Mouse (Mus musculus): ENCODE data around the gene Olfr479. TPM values are rescaled to one million over a fixed set of nuclear protein-coding genes. Genes with fewer than 3 reads are reported as not detected.

The Olfr479 gene
- polyA plus RNA-seq (2012; ENCODE audit: low replicate concordance): not detected in 2 replicates

DNA sequence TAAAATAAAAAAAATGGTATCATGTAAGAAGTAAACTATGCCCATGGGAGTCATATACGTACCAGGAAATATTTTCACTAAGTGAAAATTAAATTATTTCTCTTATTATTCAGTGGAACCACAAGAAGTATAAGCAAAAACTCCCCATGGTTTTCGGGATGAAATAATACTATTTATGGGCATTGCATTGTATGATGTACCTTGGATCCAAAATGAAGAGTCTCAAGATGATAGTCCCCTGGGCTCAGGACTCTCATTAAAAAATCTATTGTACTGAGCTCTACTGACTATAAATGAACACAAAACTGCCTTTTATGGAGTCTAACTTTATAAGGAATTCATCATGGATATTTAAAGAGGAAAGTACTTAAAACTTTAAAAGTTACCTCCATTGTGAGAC is at the start of gene Olfr479:
Gene Olfr479 (plus strand): TSS at position 301 of the 400 bp plus-strand sequence.

DNA sequence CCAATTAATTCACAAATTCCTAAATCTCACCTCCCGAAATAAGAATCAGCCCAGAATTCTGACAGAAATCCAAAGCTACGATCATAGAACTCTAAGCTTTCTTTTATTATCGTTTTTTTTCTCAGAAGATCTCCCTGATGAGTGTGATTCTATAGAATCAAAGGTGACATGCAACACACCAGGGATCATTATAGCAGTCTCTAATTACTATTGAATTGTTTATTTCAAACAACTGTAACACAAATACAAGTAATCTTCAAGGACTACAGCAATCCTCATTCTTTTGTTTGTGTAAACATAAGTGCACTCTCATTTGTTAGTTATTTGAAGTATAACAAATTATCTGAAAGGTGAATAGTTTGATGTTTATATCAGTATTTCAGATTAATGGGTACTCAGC is 16.6 kb upstream of the Olfr479 start, which contains the start of gene Olfr478:
Gene Olfr478 (minus strand): TSS at position 101 of the 400 bp plus-strand sequence.

DNA sequence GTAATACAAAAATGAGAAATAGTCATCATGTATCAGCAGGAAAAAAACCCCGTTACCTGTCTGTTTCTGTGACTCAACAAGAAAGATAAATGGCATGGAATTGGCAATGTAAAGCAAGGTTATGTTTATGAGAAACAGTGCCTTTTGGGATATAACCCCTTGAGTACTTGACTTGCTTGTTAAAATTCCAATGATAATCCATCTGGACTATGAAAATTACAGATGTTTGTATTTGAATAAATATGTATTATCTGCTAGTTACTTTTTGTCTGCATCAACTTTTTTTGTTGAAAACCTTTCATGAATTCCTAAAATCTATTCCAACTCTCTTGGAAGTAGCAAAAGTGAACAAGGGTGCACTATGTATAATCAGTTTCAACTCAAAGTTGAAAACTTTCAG is 16.8 kb downstream of the Olfr479 start, which contains the start of gene Olfr480:
Gene Olfr480 (minus strand): TSS at position 101 of the 400 bp plus-strand sequence.

DNA sequence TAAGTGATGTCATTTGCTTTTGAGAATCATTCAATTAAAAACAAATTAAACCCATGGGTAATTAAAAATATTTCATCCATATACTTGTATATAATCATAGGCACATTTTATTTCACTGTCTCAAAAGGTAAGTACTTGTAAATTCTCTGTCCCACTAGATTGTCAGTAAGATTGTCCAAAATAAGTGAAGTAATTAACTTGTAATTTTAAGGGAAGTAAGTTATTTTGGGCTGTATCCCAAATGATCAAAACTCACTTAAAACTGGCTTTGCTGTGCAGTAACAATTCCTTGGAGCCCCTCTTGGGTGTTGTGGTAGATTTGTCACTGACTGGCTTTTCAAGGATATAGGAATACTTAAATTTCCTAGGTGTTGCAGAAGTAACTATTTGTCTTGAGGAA is 29.1 kb downstream of the Olfr479 start, which contains the start of gene Olfr481:
Gene Olfr481 (plus strand): TSS at position 301 of the 400 bp plus-strand sequence.

DNA sequence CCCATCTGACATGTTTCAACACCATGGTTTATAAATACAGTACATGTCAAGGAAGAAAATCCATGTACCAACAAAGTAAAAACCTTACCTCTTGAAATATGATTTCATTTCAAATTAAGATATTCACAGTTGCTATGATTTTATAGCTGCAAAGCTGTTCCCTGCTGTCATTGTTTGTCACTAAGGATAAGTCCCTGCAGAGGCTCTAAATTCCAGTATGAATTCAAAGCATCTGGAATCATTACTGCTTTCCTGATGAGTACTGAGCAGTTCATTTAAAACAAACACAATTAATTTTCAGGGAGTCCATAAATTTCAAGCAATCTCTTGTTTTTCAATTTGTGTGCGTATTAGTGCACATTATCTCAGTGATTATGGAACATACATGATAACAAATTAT is 47.0 kb downstream of the Olfr479 start, which contains the start of gene Olfr482:
Gene Olfr482 (minus strand): TSS at position 101 of the 400 bp plus-strand sequence.

DNA sequence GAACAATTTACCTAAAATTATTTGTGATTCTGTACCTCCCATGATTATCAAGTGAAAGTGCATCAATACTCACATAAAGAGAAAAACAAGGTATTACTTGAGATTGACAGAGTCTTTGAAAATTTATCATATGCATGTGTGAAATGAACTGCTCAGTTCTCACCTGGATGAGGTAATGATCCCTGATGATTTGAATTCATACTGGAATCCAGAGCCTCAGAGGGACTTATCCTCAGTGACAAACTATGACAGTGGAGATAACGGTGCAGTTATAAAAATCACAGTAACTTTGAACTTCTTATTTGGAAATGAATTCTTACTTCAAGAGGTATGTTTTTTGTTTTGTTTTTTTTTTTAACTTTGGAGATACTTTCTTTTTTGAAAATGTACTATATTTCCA is 50.1 kb downstream of the Olfr479 start, which contains the start of gene Olfr483:
Gene Olfr483 (plus strand): TSS at position 301 of the 400 bp plus-strand sequence.

Other genes with a start within 250 kb of the Olfr479 start
- gene Ovch2, start 249.5 kb upstream of the Olfr479 start, polyA plus RNA-seq (2012; ENCODE audit: low replicate concordance): not detected in 2 replicates
- not detected in 2 replicates for gene Olfr467, start 238.4 kb upstream of the Olfr479 start, polyA plus RNA-seq (2012; ENCODE audit: low replicate concordance)
- not detected in 2 replicates for gene Olfr469, start 225.2 kb upstream of the Olfr479 start, polyA plus RNA-seq (2012; ENCODE audit: low replicate concordance)
- gene Olfr470, start 203.2 kb upstream of the Olfr479 start, polyA plus RNA-seq (2012; ENCODE audit: low replicate concordance): not detected in 2 replicates
- gene Olfr472, start 152.8 kb upstream of the Olfr479 start, polyA plus RNA-seq (2012; ENCODE audit: low replicate concordance): not detected in 2 replicates
- not detected in 2 replicates for gene Olfr473, start 120.2 kb upstream of the Olfr479 start, polyA plus RNA-seq (2012; ENCODE audit: low replicate concordance)
- gene Olfr474, start 96.0 kb upstream of the Olfr479 start, polyA plus RNA-seq (2012; ENCODE audit: low replicate concordance): not detected in 2 replicates
- gene Olfr476, start 85.9 kb upstream of the Olfr479 start, polyA plus RNA-seq (2012; ENCODE audit: low replicate concordance): not detected in 2 replicates
- gene Olfr477, start 64.0 kb upstream of the Olfr479 start, polyA plus RNA-seq (2012; ENCODE audit: low replicate concordance): not detected in 2 replicates
- not detected in 2 replicates for gene Olfr478, start 16.7 kb upstream of the Olfr479 start, polyA plus RNA-seq (2012; ENCODE audit: low replicate concordance)
- gene Olfr480, start 16.7 kb downstream of the Olfr479 start, polyA plus RNA-seq (2012; ENCODE audit: low replicate concordance): not detected in 2 replicates
- not detected in 2 replicates for gene Olfr481, start 29.2 kb downstream of the Olfr479 start, polyA plus RNA-seq (2012; ENCODE audit: low replicate concordance)
- not detected in 2 replicates for gene Olfr482, start 46.9 kb downstream of the Olfr479 start, polyA plus RNA-seq (2012; ENCODE audit: low replicate concordance)
- not detected in 2 replicates for gene Olfr483, start 50.2 kb downstream of the Olfr479 start, polyA plus RNA-seq (2012; ENCODE audit: low replicate concordance)
- gene Olfr484, start 76.8 kb downstream of the Olfr479 start, polyA plus RNA-seq (2012; ENCODE audit: low replicate concordance): not detected in 2 replicates
- not detected in 2 replicates for gene Olfr485, start 109.2 kb downstream of the Olfr479 start, polyA plus RNA-seq (2012; ENCODE audit: low replicate concordance)
- not detected in 2 replicates for gene Olfr486, start 122.0 kb downstream of the Olfr479 start, polyA plus RNA-seq (2012; ENCODE audit: low replicate concordance)
- gene Olfr487, start 163.9 kb downstream of the Olfr479 start, polyA plus RNA-seq (2012; ENCODE audit: low replicate concordance): not detected in 2 replicates
- not detected in 2 replicates for gene Olfr488, start 207.7 kb downstream of the Olfr479 start, polyA plus RNA-seq (2012; ENCODE audit: low replicate concordance)
- gene Olfr490, start 238.2 kb downstream of the Olfr479 start, polyA plus RNA-seq (2012; ENCODE audit: low replicate concordance): not detected in 2 replicates

All from hematopoietic multipotent progenitor cell, adult 10-12 weeks (in vitro differentiated cells).